ENCODE assay signal across 27 mouse cellular contexts in the genomic region with DNA sequence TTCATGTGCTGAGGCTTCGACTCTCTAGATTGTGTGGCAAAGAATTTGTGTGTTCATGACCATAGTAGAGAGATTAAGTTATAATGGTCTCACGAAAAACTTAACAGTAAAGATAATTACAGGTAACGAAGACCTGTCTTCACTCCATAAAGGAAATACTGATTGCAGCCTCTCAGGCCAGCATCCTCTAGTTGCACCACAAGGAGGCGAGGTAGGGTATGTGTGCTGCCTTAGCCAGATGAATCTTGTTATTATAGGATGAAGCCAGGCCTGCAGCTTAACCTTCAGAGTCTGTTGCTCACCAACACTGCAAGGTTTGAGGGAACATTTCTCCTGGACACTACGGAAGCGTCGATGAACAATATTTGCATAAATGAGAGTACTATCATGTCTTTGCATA.
DNase-seq lines count a peak whose midpoint lies in the region; ATAC-seq and TF ChIP-seq lines count a peak whose summit lies in the region.
"Had no signal": no experiment of that assay in that cellular context is flagged by ENCODE, and none has a peak within 500 bp of the region (broad histone marks: within the 10 kb centered on the region; RNA-seq: fewer than 3 reads in every experiment).

No protein-coding gene starts in this region.

- DNase-seq in heart, postnatal 0 days (ENCODE audit: low spot score): no peak
- no peak for DNase-seq in heart, postnatal 36 days
- no peak for DNase-seq in liver, embryonic 14.5 days (ENCODE audit: low read depth in 3 of 3, low spot score in 3 of 3)
- no peak for DNase-seq in liver, postnatal 0 days
- peak; percentile 11 for DNase-seq in A20 (ENCODE audit: low read depth, low spot score)
- no peak for DNase-seq in forebrain, embryonic 10.5 days (ENCODE audit: extremely low spot score, low spot score)
- DNase-seq: adrenal gland, postnatal 14 days; B cell, adult 2 months; cerebellum, adult 8-10 months; cerebellum, postnatal 36 days; embryo, embryonic 11 days; gastrocnemius, postnatal 14 days; heart, adult 11 months; lung, adult 18-20 months; lung, postnatal 4 days; retina, postnatal 1 day; right cerebral cortex, postnatal 25 days; thymus, postnatal 36 days had no signal

- no peak overlapping the region for H3K9ac ChIP-seq in heart, postnatal 0 days (replicated peaks; ENCODE audit: low read depth, low read length)
- no peak overlapping the region for H3K9ac ChIP-seq in liver, embryonic 14.5 days (replicated peaks)
- H3K9ac ChIP-seq in liver, postnatal 0 days (replicated peaks): no peak overlapping the region
- H3K9ac ChIP-seq: embryonic facial prominence, embryonic 13.5 days; heart, embryonic 12.5 days; hindbrain, embryonic 14.5 days; kidney, embryonic 15.5 days; midbrain, embryonic 15.5 days; neural tube, embryonic 13.5 days had no signal

- peaks cover 8% of the 10 kb centered on the region; the same call in 1 of the 2 replicates for H3K4me1 ChIP-seq in heart, postnatal 0 days (ENCODE audit: control insufficient read depth, insufficient read depth)
- H3K4me1 ChIP-seq in liver, embryonic 14.5 days (replicated peaks; ENCODE audit: control insufficient read depth in 2 of 2, insufficient read depth in 2 of 2, low read length in 1 of 2): no peaks in the 10 kb centered on the region; a peak in 1 of 4 replicates
- no peaks in the 10 kb centered on the region for H3K4me1 ChIP-seq in liver, postnatal 0 days (ENCODE audit: insufficient read depth)
- H3K4me1 ChIP-seq in small intestine, adult 2 months (ENCODE audit: control insufficient read depth, insufficient read depth, insufficient read length, low read length): no peaks in the 10 kb centered on the region
- H3K4me1 ChIP-seq in forebrain, embryonic 10.5 days: peaks cover 4% of the 10 kb centered on the region; the same call in 1 of the 2 replicates
- H3K4me1 ChIP-seq: midbrain, embryonic 15.5 days; neural tube, embryonic 13.5 days had no signal

- H3K27me3 ChIP-seq in heart, postnatal 0 days (ENCODE audit: control insufficient read depth, insufficient read depth, low read length): no peaks in the 10 kb centered on the region
- no peaks in the 10 kb centered on the region for H3K27me3 ChIP-seq in liver, embryonic 14.5 days (ENCODE audit: control insufficient read depth, insufficient read depth, low read length)
- H3K27me3 ChIP-seq in liver, postnatal 0 days (ENCODE audit: insufficient read depth, low read length): no peaks in the 10 kb centered on the region
- no peaks in the 10 kb centered on the region for H3K27me3 ChIP-seq in small intestine, adult 2 months (ENCODE audit: control insufficient read depth, insufficient read depth, low read length)
- H3K27me3 ChIP-seq in forebrain, embryonic 10.5 days (ENCODE audit: poor library complexity, severe bottlenecking): no peaks in the 10 kb centered on the region
- H3K27me3 ChIP-seq: embryonic facial prominence, embryonic 13.5 days; heart, embryonic 12.5 days; kidney, embryonic 15.5 days; midbrain, embryonic 15.5 days; neural tube, embryonic 13.5 days had no signal

- no peak for ATAC-seq in heart, postnatal 0 days (ENCODE audit: insufficient read depth, low read depth)
- no peak for ATAC-seq in liver, embryonic 14.5 days (ENCODE audit: insufficient read depth)
- no peak for ATAC-seq in liver, postnatal 0 days
- ATAC-seq: forebrain, embryonic 14.5 days; midbrain, embryonic 15.5 days had no signal

- WGBS in heart, postnatal 0 days: 91% methylated on average over 7 of the region's 7 CpGs
- WGBS in liver, embryonic 14.5 days (ENCODE audit: insufficient replicate concordance): 72% methylated on average over 7 of the region's 7 CpGs
- 81% methylated on average over 7 of the region's 7 CpGs for WGBS in liver, postnatal 0 days (ENCODE audit: insufficient replicate concordance)
- WGBS in small intestine, adult 2 months: 95% methylated on average over 7 of the region's 7 CpGs
- 94% methylated on average over 7 of the region's 7 CpGs for WGBS in forebrain, embryonic 10.5 days

- H3K4me2 ChIP-seq in heart, postnatal 0 days (ENCODE audit: low read depth, low read length): no peak overlapping the region
- H3K4me2 ChIP-seq in liver, embryonic 14.5 days (ENCODE audit: low read depth): no peak overlapping the region
- H3K4me2 ChIP-seq in liver, postnatal 0 days (ENCODE audit: low read depth, low read length): no peak overlapping the region
- H3K4me2 ChIP-seq: embryonic facial prominence, embryonic 13.5 days; heart, embryonic 12.5 days; hindbrain, embryonic 14.5 days; kidney, embryonic 15.5 days; midbrain, embryonic 15.5 days; neural tube, embryonic 13.5 days had no signal

- no peak for TF ChIP-seq POLR2A in small intestine, adult 2 months (IDR thresholded peaks at IDR 0.05; ENCODE audit: low read depth, low read length)

- no peaks in the 10 kb centered on the region for H3K9me3 ChIP-seq in heart, postnatal 0 days (replicated peaks; ENCODE audit: control insufficient read depth, low read length)
- no peaks in the 10 kb centered on the region for H3K9me3 ChIP-seq in liver, embryonic 14.5 days (ENCODE audit: control insufficient read depth, low read length)
- no peaks in the 10 kb centered on the region for H3K9me3 ChIP-seq in liver, postnatal 0 days (ENCODE audit: low read length)
- 0 out of 2 replicates have a peak, but pooled peaks cover 3% of the 10 kb centered on the region for H3K9me3 ChIP-seq in forebrain, embryonic 10.5 days
- H3K9me3 ChIP-seq: embryonic facial prominence, embryonic 13.5 days; kidney, embryonic 15.5 days; midbrain, embryonic 15.5 days; neural tube, embryonic 13.5 days had no signal

- no peaks in the 10 kb centered on the region for H3K36me3 ChIP-seq in heart, postnatal 0 days (replicated peaks; ENCODE audit: control insufficient read depth, insufficient read depth, low read length)
- no peaks in the 10 kb centered on the region for H3K36me3 ChIP-seq in liver, embryonic 14.5 days (replicated peaks; ENCODE audit: control insufficient read depth, insufficient read depth, low read depth)
- no peaks in the 10 kb centered on the region for H3K36me3 ChIP-seq in liver, postnatal 0 days (replicated peaks; ENCODE audit: insufficient read depth, low read length)
- no peaks in the 10 kb centered on the region for H3K36me3 ChIP-seq in small intestine, adult 2 months (ENCODE audit: control insufficient read depth, insufficient read depth, low read length)
- peaks cover 2% of the 10 kb centered on the region; the same call in 1 of the 2 replicates for H3K36me3 ChIP-seq in forebrain, embryonic 10.5 days (replicated peaks)
- H3K36me3 ChIP-seq: embryonic facial prominence, embryonic 13.5 days; kidney, embryonic 15.5 days; midbrain, embryonic 15.5 days; neural tube, embryonic 13.5 days had no signal

- peak; percentile 41 for TF ChIP-seq CTCF in heart, postnatal 0 days (IDR thresholded peaks at IDR 0.05; ENCODE audit: low read depth)
- TF ChIP-seq CTCF in liver, embryonic 14.5 days (IDR thresholded peaks at IDR 0.05; ENCODE audit: low read depth): peak; percentile 15; the same call in 1 of the 2 replicates
- TF ChIP-seq CTCF in liver, postnatal 0 days (IDR thresholded peaks at IDR 0.05; ENCODE audit: low read depth): no peak
- peak; percentile 25; the same call in 1 of the 2 replicates for TF ChIP-seq CTCF in small intestine, adult 2 months (IDR thresholded peaks at IDR 0.05; ENCODE audit: extremely low read depth, insufficient read length, insufficient replicate concordance, low read depth, low read length)

- H3K4me3 ChIP-seq in heart, postnatal 0 days (ENCODE audit: low read depth, low read length): no peak overlapping the region
- no peak overlapping the region for H3K4me3 ChIP-seq in liver, embryonic 14.5 days (ENCODE audit: insufficient read depth in 1 of 2, low read depth in 2 of 2, low read length in 2 of 2)
- H3K4me3 ChIP-seq in liver, postnatal 0 days (ENCODE audit: low read depth, low read length): no peak overlapping the region
- H3K4me3 ChIP-seq in small intestine, adult 2 months (ENCODE audit: low read depth, low read length): no peak overlapping the region
- no peak overlapping the region for H3K4me3 ChIP-seq in forebrain, embryonic 10.5 days
- H3K4me3 ChIP-seq: embryonic facial prominence, embryonic 13.5 days; heart, embryonic 12.5 days; kidney, embryonic 15.5 days; midbrain, embryonic 15.5 days; myocyte; neural tube, embryonic 13.5 days had no signal

- H3K27ac ChIP-seq in heart, postnatal 0 days (ENCODE audit: low read depth): no peak overlapping the region
- H3K27ac ChIP-seq in liver, embryonic 14.5 days: no peak overlapping the region
- no peak overlapping the region for H3K27ac ChIP-seq in liver, postnatal 0 days (ENCODE audit: low read depth)
- H3K27ac ChIP-seq in small intestine, adult 2 months (ENCODE audit: insufficient read depth, low read depth, low read length): no peak overlapping the region
- no peak overlapping the region for H3K27ac ChIP-seq in forebrain, embryonic 10.5 days
- H3K27ac ChIP-seq: embryonic facial prominence, embryonic 13.5 days; hindbrain, embryonic 14.5 days; kidney, embryonic 15.5 days; midbrain, embryonic 15.5 days; neural tube, embryonic 13.5 days had no signal

- no peak for TF ChIP-seq EP300 in heart, postnatal 0 days (IDR thresholded peaks at IDR 0.05; ENCODE audit: low read depth)
- no peak for TF ChIP-seq EP300 in liver, embryonic 14.5 days (IDR thresholded peaks at IDR 0.05; ENCODE audit: low read depth)
- no peak for TF ChIP-seq EP300 in liver, postnatal 0 days (IDR thresholded peaks at IDR 0.05; ENCODE audit: low read depth)

- intact Hi-C loops in heart, postnatal 36 days (cut with DNase I): no loop called here
